Mouse (Mus musculus) stomach, postnatal 0 days (tissue): ENCODE measurements around the gene Topbp1.

ENCODE experiments used
- CTCF ChIP-seq: IDR thresholded peaks from 2 replicates; pipeline ENCODE4 v1.5.1; 2016; ENCODE audit warnings: antibody characterized with exemption, low read depth, mild to moderate bottlenecking, moderate library complexity
- EP300 ChIP-seq: optimal IDR thresholded peaks from 2 replicates; pipeline ENCODE3; 2016; ENCODE audit warnings: antibody characterized with exemption

GRCm38 (mm10) chr9:103332663-103333062 lies 27.6 kb downstream of the Topbp1 start:
- no peak for TF ChIP-seq CTCF
- TF ChIP-seq EP300 = no peak
